Mouse (Mus musculus) liver, embryonic 14.5 days (tissue): ENCODE results near the gene Vwa3a.

Source experiments
- CTCF ChIP-seq: IDR thresholded peaks from 2 replicates; pipeline ENCODE4 v1.5.1; 2016; ENCODE audit warnings: antibody characterized with exemption, low read depth, control low read depth
- EP300 ChIP-seq: IDR thresholded peaks from 2 replicates; pipeline ENCODE4 v1.6.1; 2016; ENCODE audit warnings: antibody characterized with exemption, low read depth

DNA sequence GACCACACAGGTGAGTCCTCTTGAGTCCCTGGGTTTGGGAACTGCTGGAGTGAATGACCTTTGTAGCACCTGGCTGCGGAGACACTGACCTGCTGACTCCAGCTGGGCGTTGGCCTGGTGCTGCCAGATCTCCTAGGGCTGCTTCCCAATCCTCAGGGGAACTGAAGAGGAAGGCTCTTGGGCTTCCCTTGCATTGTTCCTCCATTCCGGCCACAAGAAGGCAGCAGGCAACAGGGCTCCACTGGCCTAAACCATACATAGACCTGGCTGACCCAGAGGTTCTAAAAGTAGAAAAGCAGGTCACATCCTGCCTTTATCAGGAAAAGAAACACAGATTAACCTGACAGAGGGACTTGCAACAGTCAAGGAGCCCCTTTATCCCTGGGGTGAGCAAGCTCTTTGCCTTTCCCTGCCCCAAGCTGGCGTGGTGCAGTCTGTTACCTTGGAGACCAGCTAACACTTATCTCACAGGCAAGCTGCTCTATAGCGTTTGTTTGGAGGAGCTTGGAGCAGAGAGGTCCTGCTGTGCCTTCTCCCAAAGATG lies 512 bp downstream of the Vwa3a start:
- TF ChIP-seq CTCF (no peak), EP300 (no peak)
